Mouse (Mus musculus): ENCODE results near the gene Hvcn1. TPM values are rescaled to one million over a fixed set of nuclear protein-coding genes. Genes with fewer than 3 reads are reported as not detected.

Gene Hvcn1
- polyA plus RNA-seq, 3 experiments from 2014 or later = 31.9 to 54.2 (median 48.9) TPM

GRCm38 (mm10) chr5:122268858-122269604 is 62.4 kb downstream of the Hvcn1 start:
- no peak for ATAC-seq

- ATAC-seq = no peak
Observed at GRCm38 (mm10) chr5:122272821-122273220, 66.2 kb downstream of the Hvcn1 start.

DNA sequence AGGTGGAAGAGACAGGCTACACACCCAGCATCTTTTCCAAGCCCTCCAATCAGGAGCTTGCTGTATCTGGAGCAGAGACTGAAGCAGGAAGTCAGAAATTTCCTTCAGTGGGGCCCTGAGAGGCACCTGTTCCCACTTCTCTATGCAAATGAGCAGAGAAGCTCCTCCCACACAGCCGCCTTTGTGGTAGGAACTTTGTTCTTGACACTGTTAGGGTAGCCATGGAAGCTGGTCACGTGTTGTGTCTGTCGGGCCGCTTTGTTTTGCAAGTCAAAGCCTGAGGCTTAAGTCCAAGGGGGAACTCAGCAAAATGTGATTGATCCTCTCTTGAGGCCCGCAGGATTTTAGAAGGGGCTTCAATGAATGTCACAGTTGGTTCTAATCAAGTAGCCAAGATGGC is 68.2 kb downstream of the Hvcn1 start:
- ATAC-seq = peak; percentile 90

DNA sequence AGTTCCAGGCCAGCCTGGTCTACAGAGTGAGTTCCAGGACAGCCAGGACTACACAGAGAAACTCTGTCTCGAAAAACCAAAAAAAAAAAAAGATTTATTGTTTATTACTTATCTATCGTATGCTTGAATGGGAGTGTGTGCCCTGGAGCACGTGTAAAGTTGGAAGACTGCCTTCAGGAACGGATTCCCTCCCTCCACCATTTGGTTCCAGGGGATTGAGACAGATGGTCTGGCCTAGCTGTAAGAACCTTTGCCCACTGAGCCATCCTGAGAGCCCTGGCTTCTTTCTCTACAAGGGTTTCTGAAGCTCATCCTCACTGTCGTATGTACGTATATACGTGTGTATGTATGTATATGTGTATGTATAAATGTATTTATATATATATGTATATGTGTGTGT is 72.3 kb downstream of the Hvcn1 start:
- ATAC-seq = no peak

DNA sequence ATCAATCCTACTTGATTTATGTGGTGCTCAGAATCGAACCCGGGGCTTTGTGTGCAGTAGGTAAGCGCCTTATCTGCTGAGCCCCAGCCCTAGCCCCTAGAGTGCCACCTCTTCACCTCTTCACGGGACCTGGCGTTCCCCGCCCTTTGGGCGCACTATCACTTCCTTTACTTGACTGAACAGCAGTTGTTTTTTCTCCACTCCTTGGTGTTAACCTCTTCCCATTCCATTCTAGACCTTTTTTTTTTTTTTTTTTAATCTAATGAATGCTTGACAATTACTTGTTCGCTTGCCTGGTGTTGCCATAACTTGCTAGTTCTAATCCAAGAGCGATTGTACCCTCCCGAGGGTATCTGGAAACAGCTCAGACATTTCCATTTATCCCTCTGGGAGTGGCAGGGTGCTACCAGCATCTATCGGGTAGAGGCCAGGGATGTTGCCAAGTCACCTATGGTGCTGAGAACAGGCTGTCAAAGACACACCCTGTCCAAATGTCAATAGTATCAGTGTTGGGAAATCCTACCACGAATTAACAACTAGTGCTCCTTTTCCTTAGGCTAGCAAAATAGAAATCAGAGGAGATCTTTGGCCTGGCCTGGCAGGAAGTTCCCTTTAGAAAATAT is 73.3 kb downstream of the Hvcn1 start:
- no peak for ATAC-seq

- no peak for ATAC-seq
Observed at GRCm38 (mm10) chr5:122280422-122280826, 73.8 kb downstream of the Hvcn1 start.

DNA sequence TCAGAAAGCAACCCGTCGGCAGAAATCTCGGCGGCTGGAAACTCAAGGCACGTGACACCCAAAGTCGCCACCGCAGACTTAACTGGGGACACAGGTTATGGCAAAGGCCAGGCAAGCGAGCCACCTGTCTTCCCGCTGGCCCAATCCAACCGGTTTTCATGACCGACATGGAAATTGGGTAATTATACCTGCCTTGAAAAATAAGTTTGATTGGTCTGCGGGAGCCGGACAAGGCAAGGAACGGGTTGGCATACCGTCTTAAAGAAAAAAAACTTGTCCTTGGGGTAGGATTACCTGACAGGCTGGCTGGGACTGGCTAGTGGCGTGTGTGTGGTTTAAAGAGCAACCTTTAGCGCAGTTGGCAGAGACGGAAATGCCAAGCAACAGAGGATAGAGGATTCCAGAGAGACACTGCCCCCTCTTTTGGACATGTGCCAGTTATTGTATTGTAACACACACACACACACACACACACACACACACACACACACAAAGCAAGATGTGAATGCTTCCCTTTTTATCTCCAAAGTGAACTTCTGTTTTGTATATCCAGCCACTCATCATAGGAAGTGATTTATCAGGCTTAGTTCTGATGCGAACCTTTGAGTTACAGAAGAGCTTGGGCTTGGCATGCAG is 74.3 kb downstream of the Hvcn1 start:
- no peak for ATAC-seq

- ATAC-seq = no peak
Observed at GRCm38 (mm10) chr5:122283828-122284182, 77.2 kb downstream of the Hvcn1 start.

GRCm38 (mm10) chr5:122284183-122285028 is 77.8 kb downstream of the Hvcn1 start, which contains the start of gene Pptc7:
Gene Pptc7, plus strand, starts transcription at chr5:122284365.
- ATAC-seq = peak; percentile 59

DNA sequence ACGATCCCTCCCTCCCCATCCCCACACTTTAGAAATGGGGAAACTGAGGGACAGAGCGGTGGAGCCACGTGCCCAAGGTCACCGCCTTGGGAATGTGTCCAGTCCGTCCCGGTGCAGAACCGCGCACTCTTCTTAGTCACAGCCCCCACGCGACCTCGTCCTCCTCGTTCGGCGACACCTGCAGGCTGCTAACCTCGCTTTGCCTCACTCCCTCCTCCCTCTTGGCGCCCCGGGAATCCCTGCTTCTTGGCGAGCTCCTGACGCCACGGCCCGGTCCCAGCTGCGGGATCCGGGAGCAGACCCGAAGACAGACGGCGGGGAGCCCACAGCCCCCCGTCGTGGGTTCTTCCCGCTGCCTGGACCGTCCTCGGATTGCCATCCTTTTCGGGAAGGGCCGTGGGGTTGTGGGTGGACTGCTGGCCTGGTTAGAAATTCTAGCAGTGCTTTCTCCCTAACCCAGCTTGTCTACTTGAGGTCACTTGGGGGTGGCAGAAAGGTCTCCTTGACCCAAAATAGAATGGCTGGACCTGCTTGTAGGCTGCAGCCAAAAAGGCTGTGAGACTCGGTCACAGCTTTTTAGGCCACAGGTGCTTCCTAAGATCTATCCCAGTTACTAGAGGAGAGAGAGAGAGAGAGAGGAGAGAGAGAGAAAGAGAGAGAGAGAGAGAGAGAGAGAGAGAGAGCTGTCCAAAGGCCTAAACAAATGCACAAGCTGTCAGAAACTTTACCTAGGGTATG is 78.6 kb downstream of the Hvcn1 start:
- no peak for ATAC-seq

GRCm38 (mm10) chr5:122285767-122286150 is 79.2 kb downstream of the Hvcn1 start:
- no peak for ATAC-seq

DNA sequence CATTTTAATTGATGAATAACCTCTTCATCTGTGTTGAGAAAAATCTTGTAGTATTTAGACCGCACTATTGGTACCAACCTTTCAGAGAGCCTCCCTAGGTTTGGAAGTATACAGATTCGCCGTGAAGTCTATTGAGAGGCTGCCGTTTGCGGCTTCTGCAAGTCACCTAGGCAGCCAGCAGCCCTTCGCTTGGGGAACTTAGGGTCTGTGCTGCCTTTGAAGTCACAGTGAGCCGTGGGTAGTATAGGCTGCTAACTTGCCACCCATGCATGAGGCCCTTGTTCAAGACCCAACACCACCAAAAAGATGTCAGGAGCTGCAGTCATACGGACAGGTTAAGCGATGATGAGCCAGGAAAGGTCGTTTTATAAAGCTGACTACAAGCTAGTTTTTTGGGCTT is 79.6 kb downstream of the Hvcn1 start:
- ATAC-seq = no peak

- no peak for ATAC-seq
Observed at GRCm38 (mm10) chr5:122287026-122287425, 80.4 kb downstream of the Hvcn1 start.

GRCm38 (mm10) chr5:122288147-122288811 is 81.7 kb downstream of the Hvcn1 start:
- peak; percentile 75 for ATAC-seq

- peak; percentile 40 for ATAC-seq
Observed at GRCm38 (mm10) chr5:122291149-122291548, 84.5 kb downstream of the Hvcn1 start.

Other genes starting within 250 kb of the Hvcn1 start
- gene Cux2, start 156.7 kb upstream of the Hvcn1 start, polyA plus RNA-seq (2017; shearing (Covaris generic)) = under 1 TPM in 1 of 3 experiments, not detected in 2; 0.09 TPM
- under 1 TPM in 1 of 3 experiments, not detected in 2; 0.41 TPM for gene Myl2, start 105.9 kb upstream of the Hvcn1 start, polyA plus RNA-seq (2017; shearing (Covaris generic))
- under 1 TPM in 2 of 3 experiments, not detected in 1; 0.26 to 0.63 TPM for gene Ccdc63, start 66.0 kb upstream of the Hvcn1 start, polyA plus RNA-seq (2017; shearing (Covaris generic))
- gene Ppp1cc, start 48.5 kb upstream of the Hvcn1 start, polyA plus RNA-seq (2017; shearing (Covaris generic)) = 10 to 100 TPM; 57.8 to 90.1 (median 81.4) TPM
- 1 to 10 TPM in 1 of 3 experiments, under 1 TPM in 2; 0.68 to 1.7 (median 0.90) TPM for gene Tctn1, start 57.7 kb downstream of the Hvcn1 start, polyA plus RNA-seq (2017; shearing (Covaris generic))
- gene Pptc7, start 77.6 kb downstream of the Hvcn1 start, polyA plus RNA-seq (2017; shearing (Covaris generic)) = 10 to 100 TPM in 2 of 3 experiments, 1 to 10 TPM in 1; 9.6 to 21.6 (median 20.9) TPM
- gene Rad9b, start 147.4 kb downstream of the Hvcn1 start, polyA plus RNA-seq (2017; shearing (Covaris generic)) = 10 to 100 TPM in 2 of 3 experiments, 1 to 10 TPM in 1; 6.1 to 16.8 (median 13.9) TPM
- 100 to 1,000 TPM; 206 to 295 (median 210) TPM for gene Vps29, start 147.6 kb downstream of the Hvcn1 start, polyA plus RNA-seq (2017; shearing (Covaris generic))
- gene Gpn3, start 165.1 kb downstream of the Hvcn1 start, polyA plus RNA-seq (2017; shearing (Covaris generic)) = 10 to 100 TPM; 42.4 to 69.7 (median 60.2) TPM
- gene Fam216a, start 165.6 kb downstream of the Hvcn1 start, polyA plus RNA-seq (2017; shearing (Covaris generic)) = 1 to 10 TPM; 7.3 to 9.4 (median 7.9) TPM
- 100 to 1,000 TPM; 331 to 710 (median 523) TPM for gene Arpc3, start 185.1 kb downstream of the Hvcn1 start, polyA plus RNA-seq (2017; shearing (Covaris generic))
- gene Anapc7, start 214.9 kb downstream of the Hvcn1 start, polyA plus RNA-seq (2017; shearing (Covaris generic)) = 10 to 100 TPM; 12.5 to 18.2 (median 16.3) TPM

Data from inflammation-experienced regulatory T-cells, adult 6 months (primary cell).